Mouse (Mus musculus) stomach, embryonic 16.5 days (tissue): Measurements from ENCODE around the gene Bpifa1. TPM values are rescaled to one million over a fixed set of nuclear protein-coding genes. Genes with fewer than 3 reads are reported as not detected.

Experiments used
- ATAC-seq: fragments of 200-750 bp; cut with Nextera tagmentation; 2 replicates; pipeline ENCODE4 v1.8.0; 2017; ENCODE audit warnings: moderate number of reproducible peaks, moderate TSS enrichment; ENCODE audit not compliant: insufficient read depth, low FRiP score
- H3K27ac ChIP-seq: fragments of 300-500 bp; sonication (generic); 2 replicates; pipeline ENCODE4 v1.5.1; 2014; ENCODE audit warnings: low read length
- H3K27me3 ChIP-seq: fragments of 300-500 bp; sonication (generic); 2 replicates; pipeline ENCODE4 v1.6.1; 2014; ENCODE audit warnings: low read length, control low read depth, mixed read lengths; ENCODE audit not compliant: control insufficient read depth, insufficient read depth
- H3K36me3 ChIP-seq: fragments of 300-500 bp; sonication (generic); 2 replicates; pipeline ENCODE4 v1.6.1; 2014; ENCODE audit warnings: low read length; ENCODE audit not compliant: control insufficient read depth, insufficient read depth
- H3K4me1 ChIP-seq: fragments of 300-500 bp; sonication (generic); 2 replicates; pipeline ENCODE4 v1.6.1; 2014; ENCODE audit warnings: low read length, control low read depth, mixed read lengths; ENCODE audit not compliant: control insufficient read depth, insufficient read depth
- H3K4me2 ChIP-seq: fragments of 300-500 bp; sonication (generic); 2 replicates; pipeline ENCODE4 v1.6.1; 2014; ENCODE audit warnings: low read depth, low read length, mixed read lengths
- H3K4me3 ChIP-seq: fragments of 300-500 bp; sonication (generic); replicated peaks from 2 replicates; pipeline ENCODE4 v1.5.1; 2014; ENCODE audit warnings: mild to moderate bottlenecking, low read length
- H3K9ac ChIP-seq: fragments of 300-500 bp; sonication (generic); 2 replicates; pipeline ENCODE4 v1.6.1; 2014; ENCODE audit warnings: low read length
- H3K9me3 ChIP-seq: fragments of 300-500 bp; sonication (generic); replicated peaks from 2 replicates; pipeline ENCODE4 v1.6.1; 2016; ENCODE audit warnings: low read length, control low read depth; ENCODE audit not compliant: control insufficient read depth
- WGBS: fragments of 180-500 bp; shearing (Covaris S2); extraction: QIAGEN DNeasy Blood & Tissue Kit; methylation state at CpG from one replicate; pipeline ENCODE4 v1.1.7; 2014; 5-methylcytosine and 5-hydroxymethylcytosine counted together
- polyA plus RNA-seq: library from polyadenylated mRNA; unstranded; fragments of >200 nt; fragmentation: Nextera tagmentation; extraction: Ambion mirVana; gene quantifications from 2 replicates; pipeline ENCODE4 v1.2.1, GENCODE M21; 2015

Gene Bpifa1
- polyA plus RNA-seq, 1 experiment from 2014 or later, result not detected

GRCm38 (mm10) chr2:154190546-154191258, 48.0 kb downstream of the Bpifa1 start, which contains the start of gene Bpifb1:
Gene Bpifb1, plus strand, starts transcription at chr2:154190818.
- Histone ChIP-seq H3K4me3 (peak within 1 kb of the TSS; percentile 28), H3K4me1 (no peaks in the 10 kb centered on the region), H3K27me3 (no peaks in the 10 kb centered on the region), H3K4me2 (peak within 1 kb of the TSS; percentile 22; the same call in 1 of the 2 replicates), H3K36me3 (no peaks in the 10 kb centered on the region), H3K9me3 (no peaks in the 10 kb centered on the region), H3K27ac (peak within 1 kb of the TSS; percentile 74), H3K9ac (0 out of 2 replicates have a peak within 1 kb of the TSS, but pooled peaks have one; percentile 16)
- peak; percentile 74 for ATAC-seq
- 66% methylated on average over 11 of the region's 11 CpGs for WGBS

- Histone ChIP-seq H3K4me2 (peak overlapping the region; percentile 36; the same call in 1 of the 2 replicates), H3K4me3 (peak overlapping the region; percentile 28; the same call in 1 of the 2 replicates), H3K9me3 (no peaks in the 10 kb centered on the region), H3K9ac (no peak overlapping the region), H3K27ac (peak overlapping the region; percentile 15), H3K36me3 (no peaks in the 10 kb centered on the region), H3K27me3 (no peaks in the 10 kb centered on the region), H3K4me1 (no peaks in the 10 kb centered on the region)
- ATAC-seq, result no peak
- WGBS, result 64% methylated on average over 2 of the region's 2 CpGs
Measured at GRCm38 (mm10) chr2:154192141-154192540, 49.5 kb downstream of the Bpifa1 start.

DNA sequence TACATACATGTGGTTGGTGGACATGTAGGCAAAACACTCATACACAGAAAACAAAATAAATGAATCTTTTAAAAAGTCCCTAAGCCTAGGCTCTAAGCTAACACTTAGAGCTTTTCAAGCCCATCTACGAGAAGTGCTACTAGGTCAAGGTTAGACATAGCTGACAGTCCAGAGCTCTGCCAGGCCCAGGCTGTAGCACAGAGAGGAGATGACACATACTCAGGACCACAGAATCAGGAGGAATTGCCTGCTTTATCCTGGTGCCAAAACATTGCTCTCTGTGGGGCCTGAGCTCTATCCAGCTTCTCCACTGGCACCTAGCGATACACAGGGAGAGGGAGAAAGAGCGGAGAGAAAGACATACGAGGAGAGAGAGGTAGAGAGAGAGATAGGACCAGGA, 50.4 kb downstream of the Bpifa1 start:
- Histone ChIP-seq H3K27me3 (no peaks in the 10 kb centered on the region), H3K4me1 (no peaks in the 10 kb centered on the region), H3K4me3 (peak overlapping the region; percentile 14), H3K9me3 (no peaks in the 10 kb centered on the region), H3K27ac (peak overlapping the region; percentile 56; the same call in 1 of the 2 replicates), H3K9ac (peak overlapping the region; percentile 28; the same call in 1 of the 2 replicates), H3K36me3 (no peaks in the 10 kb centered on the region), H3K4me2 (peak overlapping the region; percentile 36; the same call in 1 of the 2 replicates)
- 85% methylated on average over 4 of the region's 4 CpGs for WGBS
- no peak for ATAC-seq

DNA sequence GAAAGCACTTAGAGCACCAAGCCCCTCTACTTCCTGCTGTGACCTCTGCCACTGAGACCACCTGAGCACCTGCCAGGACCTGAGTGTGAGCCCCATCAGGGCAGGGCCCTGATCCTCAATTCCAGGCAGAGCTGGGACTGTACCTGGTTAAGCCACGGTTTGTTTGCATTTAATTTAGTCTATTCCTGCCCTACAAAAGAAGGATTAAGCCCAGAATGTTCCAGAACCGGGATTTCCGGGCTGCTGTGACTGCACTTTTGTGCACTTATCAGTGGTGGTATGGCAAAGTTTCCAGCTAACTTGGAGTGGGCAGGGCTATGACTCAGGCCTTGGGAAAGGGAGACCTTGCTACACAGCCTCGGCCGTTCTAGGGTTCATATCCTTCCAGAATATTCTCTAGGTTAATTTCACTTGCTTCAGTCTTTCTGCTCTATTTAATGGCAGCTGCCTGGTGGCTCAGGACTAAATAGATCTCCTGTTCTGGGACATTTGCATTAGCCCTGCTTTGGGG, 51.4 kb downstream of the Bpifa1 start:
- WGBS, result 56% methylated on average over 5 of the region's 5 CpGs
- Histone ChIP-seq H3K27me3 (no peaks in the 10 kb centered on the region), H3K27ac (peak overlapping the region; percentile 56), H3K4me3 (no peak overlapping the region), H3K36me3 (no peaks in the 10 kb centered on the region), H3K4me2 (peak overlapping the region; percentile 36; the same call in 1 of the 2 replicates), H3K9ac (no peak overlapping the region), H3K4me1 (no peaks in the 10 kb centered on the region), H3K9me3 (no peaks in the 10 kb centered on the region)
- ATAC-seq, result peak; percentile 71

- no peaks in the 10 kb centered on the region for H3K4me1 ChIP-seq
- H3K27ac ChIP-seq, result no peak overlapping the region
- H3K4me3 ChIP-seq, result no peak overlapping the region
- H3K4me2 ChIP-seq, result no peak overlapping the region
- no peak overlapping the region for H3K9ac ChIP-seq
- ATAC-seq, result no peak
- H3K36me3 ChIP-seq, result no peaks in the 10 kb centered on the region
- no peaks in the 10 kb centered on the region for H3K9me3 ChIP-seq
- 87% methylated on average over 9 of the region's 9 CpGs for WGBS
- no peaks in the 10 kb centered on the region for H3K27me3 ChIP-seq
Measured at GRCm38 (mm10) chr2:154197036-154197435, 54.4 kb downstream of the Bpifa1 start.

Other genes with a start within 250 kb of the Bpifa1 start
- gene Bpifb6, start 242.5 kb upstream of the Bpifa1 start, polyA plus RNA-seq, result not detected in 2 replicates
- gene Bpifb3, start 224.7 kb upstream of the Bpifa1 start, polyA plus RNA-seq, result not detected in 2 replicates
- gene Bpifb4, start 204.7 kb upstream of the Bpifa1 start, polyA plus RNA-seq, result not detected in 2 replicates
- gene Bpifa6, start 167.9 kb upstream of the Bpifa1 start, polyA plus RNA-seq, result not detected in 2 replicates
- gene Bpifa2, start 134.6 kb upstream of the Bpifa1 start, polyA plus RNA-seq, result not detected in 2 replicates
- gene Bpifa3, start 12.5 kb upstream of the Bpifa1 start, polyA plus RNA-seq, result not detected in 2 replicates
- gene Bpifa5, start 19.7 kb downstream of the Bpifa1 start, polyA plus RNA-seq, result not detected in 2 replicates
- 711 and 1,131 TPM in 2 replicates for gene Bpifb1, start 47.9 kb downstream of the Bpifa1 start, polyA plus RNA-seq
- gene Bpifb5, start 80.9 kb downstream of the Bpifa1 start, polyA plus RNA-seq, result 1.7 and 3.7 TPM in 2 replicates
- gene Bpifb9a, start 115.0 kb downstream of the Bpifa1 start, polyA plus RNA-seq, result not detected in 2 replicates
- gene Bpifb9b, start 164.3 kb downstream of the Bpifa1 start, polyA plus RNA-seq, result not detected in 2 replicates
- gene Cdk5rap1, start 230.1 kb downstream of the Bpifa1 start, polyA plus RNA-seq, result 14.9 and 18.5 TPM in 2 replicates